Mouse (Mus musculus) c-Kit-positive CD71-positive TER-119-positive erythroid progenitor cells, embryonic 14.5 days (primary cell): ENCODE results near the gene Diaph2.
"Not testable (repeated sequence)": the region's sequence is repeated elsewhere in the genome, so short reads cannot be mapped to it uniquely, and the experiment has no call there.

ENCODE experiments used
- DNase-seq: peaks from one replicate; pipeline ENCODE4 v3.0.0-alpha.2; 2013; ENCODE audit warnings: low spot score

The Diaph2 gene

GRCm38 (mm10) chrX:129749571-129750061, at the start of gene Diaph2:
Diaph2 (plus strand) TSS chrX:129749742.
- peak; percentile 42 for DNase-seq

- no peak for DNase-seq
Observed at GRCm38 (mm10) chrX:129701634-129702312, 47.8 kb upstream of the Diaph2 start.

GRCm38 (mm10) chrX:129709656-129710055, 39.9 kb upstream of the Diaph2 start:
- DNase-seq = no peak

GRCm38 (mm10) chrX:129728717-129729220, 20.8 kb upstream of the Diaph2 start:
- no peak for DNase-seq

- no peak for DNase-seq
Observed at GRCm38 (mm10) chrX:129736562-129736961, 13.0 kb upstream of the Diaph2 start.

- no peak for DNase-seq
Observed at GRCm38 (mm10) chrX:129739226-129739625, 10.3 kb upstream of the Diaph2 start.

GRCm38 (mm10) chrX:129742981-129743380, 6.6 kb upstream of the Diaph2 start:
- DNase-seq = no peak

GRCm38 (mm10) chrX:129745976-129746375, 3.6 kb upstream of the Diaph2 start:
- no peak for DNase-seq

GRCm38 (mm10) chrX:129749102-129749501, 440 bp upstream of the Diaph2 start:
- no peak for DNase-seq

- DNase-seq = no peak
Observed at GRCm38 (mm10) chrX:129750094-129750569, 590 bp downstream of the Diaph2 start.

- DNase-seq = no peak
Observed at GRCm38 (mm10) chrX:129750606-129751005, 1.1 kb downstream of the Diaph2 start.

GRCm38 (mm10) chrX:129756606-129757005, 7.1 kb downstream of the Diaph2 start:
- no peak for DNase-seq

- DNase-seq = no peak
Observed at GRCm38 (mm10) chrX:129762649-129763048, 13.1 kb downstream of the Diaph2 start.

- DNase-seq = no peak
Observed at GRCm38 (mm10) chrX:129765378-129765777, 15.8 kb downstream of the Diaph2 start.

GRCm38 (mm10) chrX:129766811-129767210, 17.3 kb downstream of the Diaph2 start:
- DNase-seq = no peak

GRCm38 (mm10) chrX:129770625-129771024, 21.1 kb downstream of the Diaph2 start:
- no peak for DNase-seq

GRCm38 (mm10) chrX:129773556-129774255, 24.2 kb downstream of the Diaph2 start:
- DNase-seq = no peak

- DNase-seq = no peak
Observed at GRCm38 (mm10) chrX:129774478-129774877, 24.9 kb downstream of the Diaph2 start.

GRCm38 (mm10) chrX:129776761-129777160, 27.2 kb downstream of the Diaph2 start:
- no peak for DNase-seq

GRCm38 (mm10) chrX:129777404-129777962, 27.9 kb downstream of the Diaph2 start:
- no peak for DNase-seq

- no peak for DNase-seq
Observed at GRCm38 (mm10) chrX:129781844-129782243, 32.3 kb downstream of the Diaph2 start.

GRCm38 (mm10) chrX:129784062-129784461, 34.5 kb downstream of the Diaph2 start:
- no peak for DNase-seq

GRCm38 (mm10) chrX:129799920-129800319, 50.4 kb downstream of the Diaph2 start:
- DNase-seq = not testable (repeated sequence)
